Mouse (Mus musculus) megakaryocyte, embryonic 14.5 days (primary cell): ENCODE results near the gene Tet1. TPM values are rescaled to one million over a fixed set of nuclear protein-coding genes. Genes with fewer than 3 reads are reported as not detected.

Experiments
- H3K27me3 ChIP-seq: replicated peaks from 2 replicates; pipeline ENCODE3; 2012; ENCODE audit warnings: inconsistent platforms
- H3K36me3 ChIP-seq: replicated peaks from 2 replicates; pipeline ENCODE3; 2012; ENCODE audit warnings: low read length, inconsistent platforms, mixed read lengths
- H3K4me1 ChIP-seq: 2 replicates; pipeline ENCODE4 v1.6.1; 2012; ENCODE audit warnings: inconsistent platforms
- H3K4me3 ChIP-seq: replicated peaks from 2 replicates; pipeline ENCODE3; 2012; ENCODE audit warnings: moderate library complexity, mild to moderate bottlenecking, inconsistent platforms
- H3K9me3 ChIP-seq: 2 replicates; pipeline ENCODE4 v1.6.1; 2012; ENCODE audit warnings: inconsistent platforms
- FLI1 ChIP-seq: IDR thresholded peaks from 2 replicates; pipeline ENCODE4 v1.6.1; 2012; ENCODE audit warnings: low read length, inconsistent platforms, mixed read lengths
- GATA1 ChIP-seq: IDR thresholded peaks from 3 replicates; pipeline ENCODE4 v1.6.1; 2012; ENCODE audit warnings: mixed read lengths, low read length, inconsistent platforms, borderline replicate concordance
- polyA plus RNA-seq: library from polyadenylated mRNA; stranded (reverse); fragments of >175 nt; gene quantifications from 2 replicates; pipeline ENCODE4 v1.2.3, GENCODE M21; 2012; ENCODE audit warnings: low replicate concordance; ENCODE audit not compliant: insufficient read depth

Gene Tet1
- polyA plus RNA-seq, 1 experiment = 0.01 TPM

GRCm38 (mm10) chr10:62874828-62875227, 34.0 kb downstream of the Tet1 start:
- peaks cover 4% of the 10 kb centered on the region; the same call in 1 of the 2 replicates for H3K9me3 ChIP-seq
- H3K4me3 ChIP-seq = no peak overlapping the region
- no peak for TF ChIP-seq GATA1
- no peak for TF ChIP-seq FLI1
- H3K27me3 ChIP-seq = peaks cover 3% of the 10 kb centered on the region
- peaks cover 2% of the 10 kb centered on the region for H3K36me3 ChIP-seq
- H3K4me1 ChIP-seq = no peaks in the 10 kb centered on the region

DNA sequence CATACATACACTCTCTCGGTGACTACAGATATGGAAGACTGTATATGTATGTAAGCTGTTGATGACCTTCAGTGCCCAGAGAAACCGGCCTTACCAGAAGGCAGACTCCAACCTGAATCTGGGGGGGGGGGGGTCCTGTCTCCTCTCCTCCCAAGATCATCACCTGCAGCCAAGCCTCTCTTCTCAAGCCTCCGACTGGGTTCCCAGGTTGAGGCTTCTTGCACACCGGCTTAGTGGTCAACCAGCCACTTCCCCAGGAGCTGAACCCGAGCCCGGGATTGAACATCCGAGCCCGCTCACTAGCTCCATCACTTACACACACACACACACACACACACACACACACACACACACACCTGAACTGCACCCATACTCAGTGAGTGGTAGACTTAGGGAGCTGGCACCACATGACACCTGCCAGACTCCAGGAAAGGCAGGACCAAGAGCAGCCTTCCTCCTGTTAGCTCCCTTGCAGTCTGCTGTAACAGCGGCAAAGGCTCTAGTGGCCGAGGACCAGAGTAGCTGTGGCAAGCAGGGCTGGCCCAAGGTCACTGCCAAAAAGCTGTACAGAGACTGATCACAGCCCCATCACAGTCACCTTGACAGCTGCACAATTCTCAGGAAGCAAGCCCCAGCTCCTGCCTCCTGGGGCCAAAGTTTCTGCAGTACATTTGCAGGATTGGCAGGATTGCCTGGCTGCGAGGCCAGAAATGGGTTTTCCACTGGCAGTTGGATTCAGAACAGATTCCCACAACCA, 42.6 kb downstream of the Tet1 start:
- Histone ChIP-seq H3K36me3 (no peaks in the 10 kb centered on the region), H3K4me3 (peak overlapping the region; percentile 88), H3K27me3 (peaks cover 11% of the 10 kb centered on the region), H3K4me1 (peaks cover 32% of the 10 kb centered on the region), H3K9me3 (no peaks in the 10 kb centered on the region)
- TF ChIP-seq GATA1 (no peak), FLI1 (no peak)

DNA sequence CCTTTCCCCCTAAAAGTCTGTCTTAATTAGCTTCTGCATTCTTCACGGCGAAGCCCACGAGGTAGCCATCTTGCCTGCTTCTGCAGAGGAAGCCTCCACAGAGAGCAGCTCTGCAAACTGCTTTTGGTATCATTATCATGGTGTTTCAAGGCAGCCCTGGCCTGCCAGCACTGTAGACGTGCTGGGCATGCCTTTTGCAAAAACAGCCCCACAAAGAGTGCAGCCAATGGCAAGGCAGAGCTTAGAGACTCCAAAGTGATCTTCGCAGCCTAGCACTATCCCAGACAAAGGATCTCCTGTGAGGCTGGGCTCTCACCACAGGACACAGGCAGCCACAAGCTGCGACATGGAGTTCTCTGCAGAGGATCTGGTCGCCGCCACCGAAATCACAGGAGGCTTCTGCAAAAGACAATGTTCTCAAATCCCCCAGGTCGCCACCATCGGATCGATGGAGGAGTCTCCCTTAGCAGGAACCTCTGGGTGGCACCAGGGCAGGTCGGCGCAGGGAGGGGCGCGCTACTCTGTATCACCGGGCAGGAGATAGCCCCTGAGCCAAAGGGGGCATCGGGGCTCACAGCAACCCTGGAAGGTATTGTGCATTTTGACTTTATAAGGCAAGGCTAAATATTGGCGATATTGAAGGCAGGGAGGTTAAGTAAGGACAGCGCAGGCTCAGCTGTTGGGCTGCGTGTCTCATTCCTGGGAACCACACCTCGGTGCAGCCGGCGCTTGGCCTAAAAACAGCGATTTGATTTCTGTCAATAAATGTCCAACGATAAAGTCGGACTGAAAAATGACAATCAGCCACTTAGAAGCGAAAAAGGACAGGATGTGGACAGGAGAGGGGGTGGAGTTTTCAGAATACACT, 43.4 kb downstream of the Tet1 start:
- TF ChIP-seq FLI1 = no peak
- H3K4me3 ChIP-seq = peak overlapping the region; percentile 88

GRCm38 (mm10) chr10:62863563-62863962, 45.2 kb downstream of the Tet1 start:
- peaks cover 50% of the 10 kb centered on the region for H3K4me1 ChIP-seq
- TF ChIP-seq GATA1 = no peak
- TF ChIP-seq FLI1 = no peak
- H3K4me3 ChIP-seq = peak overlapping the region; percentile 67
- H3K36me3 ChIP-seq = peaks cover 5% of the 10 kb centered on the region
- H3K9me3 ChIP-seq = no peaks in the 10 kb centered on the region
- H3K27me3 ChIP-seq = peaks cover 11% of the 10 kb centered on the region

More for the DNA sequence above, 43.4 kb downstream of the Tet1 start:
- peaks cover 11% of the 10 kb centered on the region for H3K27me3 ChIP-seq
- peaks cover 1% of the 10 kb centered on the region for H3K36me3 ChIP-seq
- H3K9me3 ChIP-seq = no peaks in the 10 kb centered on the region
- peaks cover 35% of the 10 kb centered on the region for H3K4me1 ChIP-seq

DNA sequence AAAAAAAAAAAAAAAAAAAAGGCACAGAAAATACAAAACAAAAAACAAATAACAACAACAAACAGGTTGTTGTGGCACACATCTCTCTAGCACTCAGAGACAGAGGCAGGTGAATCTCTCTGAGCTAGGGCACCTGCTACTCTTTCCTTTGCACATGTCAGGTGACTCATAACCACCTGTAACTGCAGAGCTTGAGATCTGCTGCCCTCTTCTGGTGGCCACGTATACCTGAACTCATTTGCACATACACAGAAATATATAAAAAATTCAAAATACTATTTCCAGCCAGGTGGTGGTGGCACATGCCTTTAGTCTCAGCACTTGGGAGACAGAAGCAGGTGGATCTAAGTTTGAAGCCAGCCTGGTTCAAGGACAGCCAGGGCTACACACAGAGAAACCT, 46.4 kb downstream of the Tet1 start:
- TF ChIP-seq FLI1 = no peak
- no peak for TF ChIP-seq GATA1
- H3K36me3 ChIP-seq = peaks cover 5% of the 10 kb centered on the region
- peaks cover 61% of the 10 kb centered on the region for H3K4me1 ChIP-seq

GRCm38 (mm10) chr10:62858967-62859366, 49.8 kb downstream of the Tet1 start:
- Histone ChIP-seq H3K36me3 (peaks cover 5% of the 10 kb centered on the region), H3K9me3 (no peaks in the 10 kb centered on the region), H3K4me3 (no peak overlapping the region), H3K27me3 (no peaks in the 10 kb centered on the region), H3K4me1 (peaks cover 61% of the 10 kb centered on the region)
- TF ChIP-seq FLI1 = no peak
- TF ChIP-seq GATA1 = no peak

More for the DNA sequence above, 46.4 kb downstream of the Tet1 start:
- no peak overlapping the region for H3K4me3 ChIP-seq
- peaks cover 8% of the 10 kb centered on the region for H3K27me3 ChIP-seq
- no peaks in the 10 kb centered on the region for H3K9me3 ChIP-seq

- peaks cover 5% of the 10 kb centered on the region for H3K36me3 ChIP-seq
- no peak for TF ChIP-seq GATA1
These were observed 52.0 kb downstream of the Tet1 start for GRCm38 (mm10) chr10:62856690-62857290.

DNA sequence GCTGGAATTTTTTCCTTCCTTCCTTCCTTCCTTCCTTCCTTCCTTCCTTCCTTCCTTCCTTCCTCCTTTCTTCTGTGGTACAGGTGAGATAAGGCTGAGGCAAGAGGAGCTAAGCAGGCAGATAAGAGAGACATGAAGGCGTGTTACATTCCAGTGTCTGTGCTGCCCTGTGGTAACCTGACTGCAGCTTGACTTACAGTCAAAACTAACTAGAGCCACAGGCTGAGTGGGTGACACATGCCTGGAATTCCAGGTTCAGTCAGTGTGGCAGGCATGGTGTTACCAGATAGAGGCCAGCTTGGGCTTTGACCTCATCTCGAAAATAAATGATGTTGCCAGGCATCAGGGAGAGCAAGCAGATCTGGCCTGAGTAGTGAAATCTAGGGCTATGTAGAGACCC, 53.8 kb downstream of the Tet1 start:
- no peaks in the 10 kb centered on the region for H3K27me3 ChIP-seq
- no peaks in the 10 kb centered on the region for H3K36me3 ChIP-seq
- H3K4me3 ChIP-seq = no peak overlapping the region
- TF ChIP-seq GATA1 (no peak), FLI1 (no peak)
- no peaks in the 10 kb centered on the region for H3K9me3 ChIP-seq
- H3K4me1 ChIP-seq = peaks cover 63% of the 10 kb centered on the region

More at GRCm38 (mm10) chr10:62856690-62857290, 52.0 kb downstream of the Tet1 start:
- H3K27me3 ChIP-seq = no peaks in the 10 kb centered on the region
- no peak overlapping the region for H3K4me3 ChIP-seq
- peaks cover 56% of the 10 kb centered on the region for H3K4me1 ChIP-seq
- H3K9me3 ChIP-seq = no peaks in the 10 kb centered on the region

DNA sequence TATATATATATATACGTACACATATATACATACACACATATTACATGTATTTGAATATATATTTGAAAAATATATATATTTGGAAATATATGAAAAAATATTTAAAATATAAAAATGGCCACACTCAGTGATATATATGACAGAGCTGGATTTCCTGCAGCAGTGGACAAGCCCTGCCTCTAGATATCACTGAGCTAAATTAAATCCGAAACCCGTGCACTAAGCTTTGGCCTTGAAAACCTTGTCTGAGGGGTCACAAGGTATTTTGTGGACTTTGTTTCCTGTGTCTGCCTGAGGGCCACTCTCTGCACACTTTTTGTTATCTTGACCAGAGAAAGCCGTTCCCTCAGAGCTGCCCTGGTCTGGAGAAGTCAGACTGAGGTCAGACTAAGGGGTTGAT, 54.2 kb downstream of the Tet1 start:
- Histone ChIP-seq H3K27me3 (no peaks in the 10 kb centered on the region), H3K9me3 (no peaks in the 10 kb centered on the region), H3K4me1 (peaks cover 62% of the 10 kb centered on the region), H3K36me3 (no peaks in the 10 kb centered on the region), H3K4me3 (no peak overlapping the region)
- TF ChIP-seq GATA1 = no peak
- no peak for TF ChIP-seq FLI1
